Mouse (Mus musculus): ENCODE data around the gene Gm11084. TPM values are rescaled to one million over a fixed set of nuclear protein-coding genes. Genes with fewer than 3 reads are reported as not detected.

Gene Gm11084
- polyA plus RNA-seq (2012; rRNA removed), result not detected in 2 replicates

GRCm38 (mm10) chr2:72986616-72987015 lies at the start of gene Gm11084:
TSS of gene Gm11084 (minus strand) at chr2:72986716.

GRCm38 (mm10) chr2:72980337-72981074 lies 6.0 kb downstream of the Gm11084 start, which contains the start of gene Sp3:
TSS of gene Sp3 (minus strand) at chr2:72980446.

Other genes with a start within 250 kb of the Gm11084 start
- 11.2 and 13.1 TPM in 2 replicates for gene Sp3, start 6.3 kb downstream of the Gm11084 start, polyA plus RNA-seq (2012; rRNA removed)
- 3.2 and 3.7 TPM in 2 replicates for gene Ola1, start 232.2 kb upstream of the Gm11084 start, polyA plus RNA-seq (2012; rRNA removed)

Data from colon, adult 2 months (tissue).